Mouse (Mus musculus) hindbrain, embryonic 10.5 days (tissue): ENCODE measurements around the gene Map2. TPM values are rescaled to one million over a fixed set of nuclear protein-coding genes. Genes with fewer than 3 reads are reported as not detected.

Source experiments
- DNase-seq: peaks from one replicate; pipeline ENCODE4 v3.0.0-alpha.2; 2017; ENCODE audit warnings: low spot score
- H3K27ac ChIP-seq: fragments of 300-500 bp; sonication (generic); 2 replicates; pipeline ENCODE4 v1.5.1; 2016; ENCODE audit warnings: mild to moderate bottlenecking, moderate library complexity
- H3K27me3 ChIP-seq: fragments of 300-500 bp; sonication (generic); 2 replicates; pipeline ENCODE4 v1.6.1; 2016; ENCODE audit warnings: mild to moderate bottlenecking; ENCODE audit not compliant: poor library complexity, insufficient read depth, severe bottlenecking
- H3K36me3 ChIP-seq: fragments of 300-500 bp; sonication (generic); 2 replicates; pipeline ENCODE4 v1.6.1; 2016; ENCODE audit warnings: mild to moderate bottlenecking, moderate library complexity
- H3K4me1 ChIP-seq: fragments of 300-500 bp; sonication (generic); replicated peaks from 2 replicates; pipeline ENCODE4 v1.6.1; 2016; ENCODE audit warnings: mild to moderate bottlenecking
- H3K4me3 ChIP-seq: fragments of 300-500 bp; sonication (generic); 2 replicates; pipeline ENCODE4 v1.5.1; 2016; ENCODE audit warnings: mild to moderate bottlenecking, moderate library complexity
- H3K9me3 ChIP-seq: fragments of 300-500 bp; sonication (generic); 2 replicates; pipeline ENCODE4 v1.6.1; 2016; ENCODE audit warnings: mild to moderate bottlenecking, moderate library complexity
- WGBS: fragments of 180-500 bp; shearing (Covaris S2); methylation state at CpG from one replicate; pipeline ENCODE4 v1.1.7; 2016; 5-methylcytosine and 5-hydroxymethylcytosine counted together
- polyA plus RNA-seq: library from polyadenylated mRNA; unstranded; fragments of >200 nt; fragmentation: Nextera tagmentation; extraction: Ambion mirVana; gene quantifications from 2 replicates; pipeline ENCODE4 v1.2.1, GENCODE M21; 2016

Gene Map2
- polyA plus RNA-seq, 1 experiment from 2014 or later = 164 TPM

GRCm38 (mm10) chr1:66329534-66329933, 154.5 kb downstream of the Map2 start:
- Histone ChIP-seq H3K27ac (no peak overlapping the region), H3K36me3 (no peaks in the 10 kb centered on the region), H3K4me1 (peaks cover 5% of the 10 kb centered on the region; the same call in 1 of the 2 replicates), H3K4me3 (no peak overlapping the region), H3K9me3 (no peaks in the 10 kb centered on the region), H3K27me3 (no peaks in the 10 kb centered on the region)
- no peak for DNase-seq

GRCm38 (mm10) chr1:66335724-66336284, 160.7 kb downstream of the Map2 start:
- Histone ChIP-seq H3K27me3 (no peaks in the 10 kb centered on the region), H3K9me3 (no peaks in the 10 kb centered on the region), H3K4me3 (no peak overlapping the region), H3K4me1 (no peaks in the 10 kb centered on the region), H3K27ac (no peak overlapping the region), H3K36me3 (no peaks in the 10 kb centered on the region)
- WGBS = 65% methylated on average over 2 of the region's 2 CpGs
- no peak for DNase-seq

GRCm38 (mm10) chr1:66339213-66339612, 164.1 kb downstream of the Map2 start:
- Histone ChIP-seq H3K4me1 (no peaks in the 10 kb centered on the region), H3K9me3 (no peaks in the 10 kb centered on the region), H3K4me3 (no peak overlapping the region), H3K27me3 (no peaks in the 10 kb centered on the region), H3K27ac (no peak overlapping the region), H3K36me3 (no peaks in the 10 kb centered on the region)
- WGBS = 91% methylated on average over 1 of the region's 1 CpGs
- no peak for DNase-seq

GRCm38 (mm10) chr1:66348404-66349165, 173.5 kb downstream of the Map2 start:
- no peak for DNase-seq
- H3K27ac ChIP-seq = no peak overlapping the region
- no peaks in the 10 kb centered on the region for H3K27me3 ChIP-seq
- 55% methylated on average over 8 of the region's 8 CpGs for WGBS
- H3K9me3 ChIP-seq = no peaks in the 10 kb centered on the region
- H3K36me3 ChIP-seq = no peaks in the 10 kb centered on the region
- peaks cover 18% of the 10 kb centered on the region for H3K4me1 ChIP-seq
- no peak overlapping the region for H3K4me3 ChIP-seq

- Histone ChIP-seq H3K27ac (no peak overlapping the region), H3K9me3 (no peaks in the 10 kb centered on the region), H3K27me3 (no peaks in the 10 kb centered on the region), H3K36me3 (no peaks in the 10 kb centered on the region), H3K4me1 (peaks cover 18% of the 10 kb centered on the region), H3K4me3 (no peak overlapping the region)
- no peak for DNase-seq
- 40% methylated on average over 3 of the region's 3 CpGs for WGBS
Observed at GRCm38 (mm10) chr1:66349166-66349835, 174.2 kb downstream of the Map2 start.

GRCm38 (mm10) chr1:66351366-66351765, 176.3 kb downstream of the Map2 start:
- Histone ChIP-seq H3K27me3 (no peaks in the 10 kb centered on the region), H3K9me3 (no peaks in the 10 kb centered on the region), H3K27ac (no peak overlapping the region), H3K4me3 (no peak overlapping the region), H3K36me3 (no peaks in the 10 kb centered on the region), H3K4me1 (peaks cover 18% of the 10 kb centered on the region)
- DNase-seq = no peak

GRCm38 (mm10) chr1:66361799-66362198, 186.7 kb downstream of the Map2 start:
- Histone ChIP-seq H3K27me3 (no peaks in the 10 kb centered on the region), H3K27ac (no peak overlapping the region), H3K36me3 (peaks cover 7% of the 10 kb centered on the region), H3K9me3 (no peaks in the 10 kb centered on the region), H3K4me3 (no peak overlapping the region), H3K4me1 (no peaks in the 10 kb centered on the region)
- 95% methylated on average over 2 of the region's 2 CpGs for WGBS
- no peak for DNase-seq

GRCm38 (mm10) chr1:66363285-66363684, 188.2 kb downstream of the Map2 start:
- Histone ChIP-seq H3K27me3 (no peaks in the 10 kb centered on the region), H3K27ac (no peak overlapping the region), H3K36me3 (peaks cover 10% of the 10 kb centered on the region), H3K4me1 (no peaks in the 10 kb centered on the region), H3K4me3 (no peak overlapping the region), H3K9me3 (no peaks in the 10 kb centered on the region)
- no peak for DNase-seq
- WGBS = 84% methylated on average over 9 of the region's 9 CpGs

- no peaks in the 10 kb centered on the region for H3K27me3 ChIP-seq
- H3K9me3 ChIP-seq = no peaks in the 10 kb centered on the region
- WGBS = 90% methylated on average over 2 of the region's 2 CpGs
- DNase-seq = no peak
- no peak overlapping the region for H3K4me3 ChIP-seq
- no peaks in the 10 kb centered on the region for H3K4me1 ChIP-seq
- no peak overlapping the region for H3K27ac ChIP-seq
- peaks cover 10% of the 10 kb centered on the region for H3K36me3 ChIP-seq
Observed at GRCm38 (mm10) chr1:66364386-66364785, 189.3 kb downstream of the Map2 start.

GRCm38 (mm10) chr1:66365600-66365999, 190.5 kb downstream of the Map2 start:
- WGBS = 70% methylated on average over 4 of the region's 4 CpGs
- peaks cover 10% of the 10 kb centered on the region for H3K36me3 ChIP-seq
- H3K9me3 ChIP-seq = no peaks in the 10 kb centered on the region
- no peak for DNase-seq
- no peaks in the 10 kb centered on the region for H3K27me3 ChIP-seq
- H3K4me3 ChIP-seq = no peak overlapping the region
- H3K27ac ChIP-seq = no peak overlapping the region
- H3K4me1 ChIP-seq = no peaks in the 10 kb centered on the region

- Histone ChIP-seq H3K27me3 (no peaks in the 10 kb centered on the region), H3K9me3 (no peaks in the 10 kb centered on the region), H3K4me1 (no peaks in the 10 kb centered on the region), H3K27ac (no peak overlapping the region), H3K36me3 (peaks cover 5% of the 10 kb centered on the region; the same call in 1 of the 2 replicates), H3K4me3 (no peak overlapping the region)
- no peak for DNase-seq
- WGBS = 87% methylated on average over 7 of the region's 7 CpGs
Observed at GRCm38 (mm10) chr1:66369486-66369885, 194.4 kb downstream of the Map2 start.

- Histone ChIP-seq H3K4me1 (no peaks in the 10 kb centered on the region), H3K27ac (no peak overlapping the region), H3K9me3 (no peaks in the 10 kb centered on the region), H3K4me3 (no peak overlapping the region), H3K27me3 (no peaks in the 10 kb centered on the region), H3K36me3 (peaks cover 3% of the 10 kb centered on the region; the same call in 1 of the 2 replicates)
- no peak for DNase-seq
- WGBS = 70% methylated on average over 2 of the region's 2 CpGs
Observed at GRCm38 (mm10) chr1:66371371-66371770, 196.3 kb downstream of the Map2 start.

GRCm38 (mm10) chr1:66386321-66386720, 211.2 kb downstream of the Map2 start:
- H3K27ac ChIP-seq = peak overlapping the region; percentile 86
- no peaks in the 10 kb centered on the region for H3K9me3 ChIP-seq
- H3K36me3 ChIP-seq = 0 out of 2 replicates have a peak, but pooled peaks cover under 1% of the 10 kb centered on the region
- 86% methylated on average over 4 of the region's 4 CpGs for WGBS
- no peaks in the 10 kb centered on the region for H3K27me3 ChIP-seq
- peaks cover 23% of the 10 kb centered on the region for H3K4me1 ChIP-seq
- peak overlapping the region; percentile 47; the same call in 1 of the 2 replicates for H3K4me3 ChIP-seq
- DNase-seq = no peak
